Mouse (Mus musculus): Measurements from ENCODE around the gene Lig1.

- no peak for TF ChIP-seq EP300 (IDR thresholded peaks at IDR 0.05; ENCODE audit: low read depth)
- no peak for TF ChIP-seq CTCF (IDR thresholded peaks at IDR 0.05; ENCODE audit: low read depth)
These were observed 750 bp downstream of the Lig1 start for GRCm38 (mm10) chr7:13277833-13278232.

Data from liver, embryonic 14.5 days (tissue).